Comparison of ENCODE assay signal across 8 mouse cellular contexts in the genomic region with DNA sequence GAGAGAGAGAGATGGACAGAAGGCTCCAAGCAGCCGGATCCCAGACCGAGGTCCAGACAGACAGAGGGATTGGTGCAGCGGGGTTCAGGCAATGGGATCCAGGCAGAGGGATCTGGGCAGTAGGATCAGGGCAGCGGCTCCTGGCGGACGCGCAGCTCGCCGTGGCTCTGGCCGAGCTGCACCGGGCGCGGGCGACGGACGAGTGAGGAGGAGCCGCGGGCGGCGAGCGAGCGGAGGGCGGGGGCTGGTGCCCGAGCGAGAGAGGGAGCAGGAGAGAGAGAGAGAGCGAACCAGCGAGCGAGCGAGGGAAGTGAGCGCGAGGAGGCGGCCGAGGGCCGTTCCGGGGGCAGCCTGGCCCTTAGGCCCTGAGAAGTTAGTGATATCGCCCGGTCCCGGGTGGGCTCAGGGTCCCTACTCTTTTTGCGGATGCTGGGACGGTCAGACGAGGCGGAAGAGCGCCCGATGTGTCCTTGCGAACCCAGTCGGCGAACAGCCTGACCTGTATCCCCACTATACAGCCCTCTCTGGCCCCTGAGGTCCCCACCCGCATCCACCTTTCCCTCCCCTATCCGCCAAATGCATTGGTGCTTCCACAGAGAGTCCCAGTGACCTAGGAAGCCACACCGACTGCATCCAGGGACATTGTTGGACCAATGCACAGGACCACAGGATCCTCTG. TPM values are rescaled to one million over a fixed set of nuclear protein-coding genes. Genes with fewer than 3 reads are reported as not detected.
DNase-seq lines count a peak whose midpoint lies in the region; ATAC-seq and TF ChIP-seq lines count a peak whose summit lies in the region.

Gene Sez6l, minus strand, starts transcription at position 193 of the 678 bp plus-strand sequence.

- peak; percentile 40 for TF ChIP-seq CTCF in kidney, postnatal 0 days (IDR thresholded peaks at IDR 0.05; ENCODE audit: low read depth)
- no peak for TF ChIP-seq CTCF in small intestine, adult 2 months (IDR thresholded peaks at IDR 0.05; ENCODE audit: extremely low read depth, insufficient read length, insufficient replicate concordance, low read depth, low read length)

- H3K27ac ChIP-seq in kidney, postnatal 0 days, result no peak within 1 kb of the TSS
- H3K27ac ChIP-seq in heart, embryonic 15.5 days, result no peak within 1 kb of the TSS
- no peak within 1 kb of the TSS for H3K27ac ChIP-seq in small intestine, adult 2 months (ENCODE audit: insufficient read depth, low read depth, low read length)

- H3K4me2 ChIP-seq in kidney, postnatal 0 days (ENCODE audit: low read length), result peak within 1 kb of the TSS; percentile 53
- H3K4me2 ChIP-seq in heart, embryonic 15.5 days, result peak within 1 kb of the TSS; percentile 63

- under 1% methylated on average over 40 of the region's 50 CpGs for WGBS in kidney, postnatal 0 days
- 2% methylated on average over 50 of the region's 50 CpGs for WGBS in heart, embryonic 15.5 days
- 3% methylated on average over 49 of the region's 50 CpGs for WGBS in small intestine, adult 2 months

- peaks cover 8% of the 10 kb centered on the region for H3K4me1 ChIP-seq in kidney, postnatal 0 days (replicated peaks; ENCODE audit: insufficient read depth, low read length)
- peaks cover 16% of the 10 kb centered on the region for H3K4me1 ChIP-seq in heart, embryonic 15.5 days (replicated peaks)
- H3K4me1 ChIP-seq in small intestine, adult 2 months (ENCODE audit: control insufficient read depth, insufficient read depth, insufficient read length, low read length), result peaks cover 3% of the 10 kb centered on the region; the same call in 1 of the 2 replicates

- no peaks in the 10 kb centered on the region for H3K9me3 ChIP-seq in kidney, postnatal 0 days (replicated peaks; ENCODE audit: low read length)
- H3K9me3 ChIP-seq in heart, embryonic 15.5 days (replicated peaks), result no peaks in the 10 kb centered on the region

- no peak for TF ChIP-seq POLR2A in small intestine, adult 2 months (IDR thresholded peaks at IDR 0.05; ENCODE audit: low read depth, low read length)

- peak within 1 kb of the TSS; percentile 22 for H3K4me3 ChIP-seq in kidney, postnatal 0 days (replicated peaks; ENCODE audit: low read depth, low read length)
- peak within 1 kb of the TSS; percentile 37 for H3K4me3 ChIP-seq in heart, embryonic 15.5 days
- H3K4me3 ChIP-seq in small intestine, adult 2 months (ENCODE audit: low read depth, low read length), result peak within 1 kb of the TSS; percentile 33

- DNase-seq in kidney, postnatal 0 days (ENCODE audit: low spot score), result peak; percentile 35
- no peak for DNase-seq in kidney, postnatal 25 days
- DNase-seq in embryo, embryonic 10 days (ENCODE audit: low spot score), result peak; percentile 82
- peak; percentile 75 to 80 for DNase-seq in layer of hippocampus, postnatal 14 days (ENCODE audit: low spot score in 2 of 2)
- DNase-seq in lung, postnatal 36 days, result peak; percentile 12

- ATAC-seq in kidney, postnatal 0 days (replicated peaks; ENCODE audit: low FRiP score, low read depth), result no peak
- no peak; the same call in 1 of the 2 replicates for ATAC-seq in heart, embryonic 15.5 days (replicated peaks; ENCODE audit: insufficient number of reproducible peaks, insufficient read depth, low FRiP score, low read depth)
- ATAC-seq in megakaryocyte progenitor cell, adult 5-6 weeks (replicated peaks; ENCODE audit: poor library complexity), result no peak

- no peaks in the 10 kb centered on the region for H3K36me3 ChIP-seq in kidney, postnatal 0 days (ENCODE audit: insufficient read depth, low read length)
- H3K36me3 ChIP-seq in heart, embryonic 15.5 days, result no peaks in the 10 kb centered on the region
- no peaks in the 10 kb centered on the region for H3K36me3 ChIP-seq in small intestine, adult 2 months (ENCODE audit: control insufficient read depth, insufficient read depth, low read length)

- peaks cover 39% of the 10 kb centered on the region for H3K27me3 ChIP-seq in kidney, postnatal 0 days (ENCODE audit: insufficient read depth, low read length)
- H3K27me3 ChIP-seq in heart, embryonic 15.5 days, result peaks cover 98% of the 10 kb centered on the region
- H3K27me3 ChIP-seq in small intestine, adult 2 months (ENCODE audit: control insufficient read depth, insufficient read depth, low read length), result peaks cover 28% of the 10 kb centered on the region

- H3K9ac ChIP-seq in kidney, postnatal 0 days (ENCODE audit: low read depth, low read length), result no peak within 1 kb of the TSS
- 0 out of 2 replicates have a peak within 1 kb of the TSS, but pooled peaks have one; percentile 17 for H3K9ac ChIP-seq in heart, embryonic 15.5 days

RNA-seq across cellular contexts. Expression of gene Sez6l, which starts in this region (rescaled TPM):
- polyA plus RNA-seq in kidney, postnatal 0 days (2015; fragmentation: Nextera tagmentation; extraction: Ambion mirVana), result 0.28 and 0.37 TPM in 2 replicates
- polyA plus RNA-seq in heart, embryonic 15.5 days (2015; fragmentation: Nextera tagmentation; extraction: Ambion mirVana), result 0.33 and 0.53 TPM in 2 replicates
- 100 to 1,000 TPM; 202 to 218 TPM for total RNA-seq in layer of hippocampus, postnatal 14 days (2021)
- polyA plus RNA-seq in small intestine, adult 2 months (2012; rRNA removed), result 0.42 and 0.48 TPM in 2 replicates
- total RNA-seq in megakaryocyte progenitor cell, adult 5-6 weeks (2015), result not detected in 2 replicates
- total RNA-seq in megakaryocyte progenitor cell, adult 5-6 weeks (2017), result not detected in 2 replicates

Comparison
In these comparisons a context has a peak if more than half of its experiments do, and no peak if none do; other contexts are left out.
1. RNA of gene Sez6l (total RNA-seq): 202 to 218 TPM in layer of hippocampus, postnatal 14 days; not detected in megakaryocyte progenitor cell, adult 5-6 weeks; every median in the first group is over 100 times any median in the second.
2. Peak in DNase-seq, H3K4me3 ChIP-seq and H3K4me2 ChIP-seq in kidney, postnatal 0 days; RNA of the gene not detected or under 1 TPM.
3. DNase-seq: peak in embryo, embryonic 10 days (single experiment), layer of hippocampus, postnatal 14 days (2 of 2) and lung, postnatal 36 days (single experiment); none in kidney, postnatal 25 days (0 of 2).
4. Peak in every context shown above with its lines, with median percentiles within 50 percentile points of each other: H3K4me3 ChIP-seq.